Mouse (Mus musculus): ENCODE results near the gene Olfr464.
A peak's percentile ranks its signal among the peaks of the same experiment; 100 is the strongest.

The Olfr464 gene

GRCm38 (mm10) chr11:87920966-87921365, at the start of gene Olfr464:
Gene Olfr464, minus strand, starts transcription at chr11:87920967.
- DNase-seq: peak; percentile 14

GRCm38 (mm10) chr11:87968356-87969122, 47.8 kb upstream of the Olfr464 start:
- DNase-seq: peak; percentile 19

- DNase-seq: peak; percentile 88
Measured at GRCm38 (mm10) chr11:87967692-87968289, 47.0 kb upstream of the Olfr464 start.

GRCm38 (mm10) chr11:87966214-87966613, 45.4 kb upstream of the Olfr464 start:
- peak; percentile 40 for DNase-seq

GRCm38 (mm10) chr11:87965293-87965692, 44.5 kb upstream of the Olfr464 start:
- DNase-seq: no peak

GRCm38 (mm10) chr11:87957066-87957465, 36.3 kb upstream of the Olfr464 start:
- peak; percentile 13 for DNase-seq

GRCm38 (mm10) chr11:87955144-87955543, 34.4 kb upstream of the Olfr464 start:
- no peak for DNase-seq

- no peak for DNase-seq
Measured at GRCm38 (mm10) chr11:87949990-87950389, 29.2 kb upstream of the Olfr464 start.

- DNase-seq: no peak
Measured at GRCm38 (mm10) chr11:87935467-87935866, 14.7 kb upstream of the Olfr464 start.

GRCm38 (mm10) chr11:87933731-87934130, 13.0 kb upstream of the Olfr464 start:
- DNase-seq: no peak

GRCm38 (mm10) chr11:87930348-87930747, 9.6 kb upstream of the Olfr464 start:
- DNase-seq: no peak

GRCm38 (mm10) chr11:87920301-87920700, 466 bp downstream of the Olfr464 start:
- DNase-seq: no peak

- DNase-seq: no peak
Measured at GRCm38 (mm10) chr11:87916005-87916404, 4.8 kb downstream of the Olfr464 start.

GRCm38 (mm10) chr11:87904331-87904730, 16.4 kb downstream of the Olfr464 start:
- DNase-seq: no peak

- no peak for DNase-seq
Measured at GRCm38 (mm10) chr11:87897287-87897686, 23.5 kb downstream of the Olfr464 start, which contains the start of gene Olfr463. Gene Olfr463, minus strand, starts transcription at chr11:87897387.

GRCm38 (mm10) chr11:87892168-87892567, 28.6 kb downstream of the Olfr464 start, which contains the start of gene Olfr462:
Gene Olfr462, minus strand, starts transcription at chr11:87892268.
- no peak for DNase-seq

- DNase-seq: no peak
Measured at GRCm38 (mm10) chr11:87884856-87885255, 35.9 kb downstream of the Olfr464 start.

- DNase-seq: no peak
Measured at GRCm38 (mm10) chr11:87883493-87883892, 37.3 kb downstream of the Olfr464 start.

GRCm38 (mm10) chr11:87881714-87882113, 39.1 kb downstream of the Olfr464 start:
- DNase-seq: no peak

- no peak for DNase-seq
Measured at GRCm38 (mm10) chr11:87879826-87880225, 40.9 kb downstream of the Olfr464 start.

- DNase-seq: no peak
Measured at GRCm38 (mm10) chr11:87875436-87875835, 45.3 kb downstream of the Olfr464 start, which contains the start of gene Epx. Gene Epx, minus strand, starts transcription at chr11:87875536.

GRCm38 (mm10) chr11:87871766-87872165, 49.0 kb downstream of the Olfr464 start:
- no peak for DNase-seq

GRCm38 (mm10) chr11:87870096-87870495, 50.7 kb downstream of the Olfr464 start:
- DNase-seq: no peak

GRCm38 (mm10) chr11:87866891-87867290, 53.9 kb downstream of the Olfr464 start:
- DNase-seq: peak; percentile 24
